Mouse (Mus musculus): Measurements from ENCODE around the gene 1700067K01Rik. TPM values are rescaled to one million over a fixed set of nuclear protein-coding genes. Genes with fewer than 3 reads are reported as not detected.

The 1700067K01Rik gene
- polyA plus RNA-seq, 1 experiment from 2014 or later: 1.2 TPM

DNA sequence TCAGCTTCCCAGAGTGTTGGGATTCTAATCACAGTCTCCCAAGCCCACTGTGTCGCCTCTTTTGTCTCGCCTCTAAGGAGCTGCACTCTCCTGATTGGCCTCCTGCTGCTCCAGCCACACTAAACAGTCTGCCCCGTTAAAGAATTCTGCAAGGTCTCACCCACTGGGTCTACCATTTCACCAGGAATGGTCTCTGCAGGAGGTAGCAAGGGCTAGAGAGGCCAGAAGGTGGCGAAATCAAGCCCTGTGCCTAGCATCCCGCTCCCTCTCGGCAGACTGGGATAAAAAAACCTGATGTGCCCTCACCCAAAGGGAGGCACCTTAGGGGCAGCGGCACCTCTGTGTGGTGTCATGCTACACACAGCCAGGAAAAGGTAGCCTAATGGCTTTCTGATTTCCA, 42.8 kb downstream of the 1700067K01Rik start:
- Histone ChIP-seq H3K4me3 (replicated peaks) (no peak overlapping the region), H3K27me3 (peaks cover 82% of the 10 kb centered on the region), H3K4me1 (peaks cover 23% of the 10 kb centered on the region), H3K4me2 (0 out of 2 replicates have a peak overlapping the region, but pooled peaks have one; percentile 17), H3K9ac (no peak overlapping the region), H3K9me3 (no peaks in the 10 kb centered on the region), H3K36me3 (replicated peaks) (no peaks in the 10 kb centered on the region), H3K27ac (no peak overlapping the region)
- ATAC-seq (ENCODE audit: low FRiP score): no peak
- 5% methylated on average over 7 of the region's 7 CpGs for WGBS

DNA sequence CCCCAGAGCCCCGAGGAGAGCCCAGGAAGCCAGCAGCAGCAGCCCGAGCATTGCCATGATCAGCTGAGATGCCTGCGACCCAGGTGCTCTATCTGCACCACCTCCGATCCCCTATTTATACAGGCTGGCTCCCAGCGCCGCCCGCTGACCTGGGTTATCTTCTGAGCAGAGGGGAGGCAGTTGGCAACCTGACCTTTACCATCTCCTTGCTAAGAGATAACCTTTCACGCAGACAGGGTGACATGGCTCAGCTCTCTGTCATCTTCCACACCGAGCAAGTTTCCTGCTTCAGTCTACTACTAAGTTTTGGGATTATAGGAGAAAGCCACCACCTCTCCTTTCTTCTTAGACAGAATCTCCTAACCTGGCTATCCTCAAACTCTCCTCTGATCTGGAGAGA, 43.6 kb downstream of the 1700067K01Rik start, which contains the start of gene Rln3:
Gene Rln3 (minus strand): TSS at position 101 of the 400 bp plus-strand sequence.
- Histone ChIP-seq H3K4me2 (peak within 1 kb of the TSS; percentile 17), H3K4me1 (peaks cover 23% of the 10 kb centered on the region), H3K27ac (no peak within 1 kb of the TSS), H3K36me3 (replicated peaks) (no peaks in the 10 kb centered on the region), H3K9me3 (no peaks in the 10 kb centered on the region), H3K27me3 (peaks cover 81% of the 10 kb centered on the region), H3K9ac (no peak within 1 kb of the TSS; the same call in 1 of the 2 replicates), H3K4me3 (replicated peaks) (no peak within 1 kb of the TSS)
- WGBS: 4% methylated on average over 9 of the region's 9 CpGs
- no peak for ATAC-seq (ENCODE audit: low FRiP score)

DNA sequence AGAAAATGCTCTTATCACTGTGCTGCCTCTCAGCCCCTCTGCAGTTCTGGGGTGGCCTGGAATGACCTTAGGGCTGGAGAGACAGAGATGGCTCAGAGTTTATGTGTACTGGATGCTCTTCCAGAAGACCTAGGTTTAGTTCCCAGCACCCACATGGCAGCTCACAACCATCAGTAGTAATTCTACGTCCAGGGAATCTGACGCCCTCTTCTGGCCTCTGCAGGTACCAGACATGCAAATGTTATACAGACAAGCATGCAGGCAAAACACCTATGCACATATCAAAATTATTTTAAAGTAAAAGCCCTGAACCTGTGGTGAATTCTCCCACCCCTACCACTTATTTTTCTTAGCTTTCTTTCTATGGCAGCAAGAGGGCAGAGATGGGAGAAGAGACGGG, 45.2 kb downstream of the 1700067K01Rik start:
- H3K27ac ChIP-seq: no peak overlapping the region
- peaks cover 73% of the 10 kb centered on the region for H3K27me3 ChIP-seq
- H3K4me2 ChIP-seq: no peak overlapping the region
- no peaks in the 10 kb centered on the region for H3K9me3 ChIP-seq
- no peak for ATAC-seq (ENCODE audit: low FRiP score)
- WGBS: 92% methylated on average over 3 of the region's 3 CpGs
- H3K9ac ChIP-seq: no peak overlapping the region
- H3K4me3 ChIP-seq (replicated peaks): no peak overlapping the region
- H3K4me1 ChIP-seq: peaks cover 23% of the 10 kb centered on the region
- no peaks in the 10 kb centered on the region for H3K36me3 ChIP-seq (replicated peaks)

DNA sequence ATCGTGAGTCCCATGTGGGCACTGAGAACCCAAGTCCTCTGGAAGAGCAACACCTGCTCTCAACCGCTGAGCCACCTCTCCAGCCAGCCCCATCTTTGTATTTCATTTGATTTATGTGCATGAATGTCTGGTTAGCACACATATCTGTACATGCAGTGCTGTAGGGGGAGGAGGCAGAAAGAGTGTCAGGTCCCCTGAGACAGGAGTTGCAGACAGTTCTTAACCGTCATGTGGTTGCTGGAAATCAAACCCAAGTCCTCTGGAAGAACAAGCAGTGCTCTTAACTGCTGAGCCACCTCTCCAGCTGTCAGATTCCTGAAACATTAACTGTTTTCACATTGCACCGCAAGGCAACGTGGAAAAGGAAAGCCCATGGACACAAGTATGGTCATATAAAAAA, 46.9 kb downstream of the 1700067K01Rik start:
- Histone ChIP-seq H3K27me3 (peaks cover 56% of the 10 kb centered on the region), H3K36me3 (replicated peaks) (no peaks in the 10 kb centered on the region), H3K9me3 (no peaks in the 10 kb centered on the region), H3K27ac (no peak overlapping the region), H3K4me2 (no peak overlapping the region), H3K4me1 (peaks cover 10% of the 10 kb centered on the region), H3K4me3 (replicated peaks) (no peak overlapping the region), H3K9ac (no peak overlapping the region)
- 79% methylated on average over 5 of the region's 5 CpGs for WGBS
- ATAC-seq (ENCODE audit: low FRiP score): no peak

DNA sequence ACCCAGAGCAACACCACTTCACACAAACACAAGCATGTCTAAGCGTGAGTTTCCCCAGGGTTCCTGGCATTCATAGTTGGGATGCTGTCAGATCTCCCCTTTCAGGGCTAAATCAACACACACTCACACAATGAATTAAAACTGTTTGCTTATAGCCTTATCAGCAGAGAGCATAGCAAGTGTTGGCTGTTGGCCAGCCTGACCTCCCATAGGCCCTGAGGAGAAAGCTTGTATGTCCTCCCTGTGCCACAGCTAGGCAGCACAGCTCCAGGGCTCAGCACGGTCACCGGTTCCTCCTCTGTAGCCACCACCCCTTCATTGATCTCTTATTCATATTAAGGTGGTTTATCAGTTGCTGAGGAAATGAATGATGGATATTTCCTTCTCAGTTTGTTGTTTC, 51.4 kb downstream of the 1700067K01Rik start:
- H3K9ac ChIP-seq: no peak overlapping the region
- 82% methylated on average over 3 of the region's 3 CpGs for WGBS
- no peaks in the 10 kb centered on the region for H3K36me3 ChIP-seq (replicated peaks)
- H3K4me2 ChIP-seq: no peak overlapping the region
- H3K27ac ChIP-seq: no peak overlapping the region
- peaks cover 18% of the 10 kb centered on the region; the same call in 1 of the 2 replicates for H3K27me3 ChIP-seq
- no peak for ATAC-seq (ENCODE audit: low FRiP score)
- H3K4me3 ChIP-seq (replicated peaks): no peak overlapping the region
- 0 out of 2 replicates have a peak, but pooled peaks cover 4% of the 10 kb centered on the region for H3K9me3 ChIP-seq
- H3K4me1 ChIP-seq: no peaks in the 10 kb centered on the region

DNA sequence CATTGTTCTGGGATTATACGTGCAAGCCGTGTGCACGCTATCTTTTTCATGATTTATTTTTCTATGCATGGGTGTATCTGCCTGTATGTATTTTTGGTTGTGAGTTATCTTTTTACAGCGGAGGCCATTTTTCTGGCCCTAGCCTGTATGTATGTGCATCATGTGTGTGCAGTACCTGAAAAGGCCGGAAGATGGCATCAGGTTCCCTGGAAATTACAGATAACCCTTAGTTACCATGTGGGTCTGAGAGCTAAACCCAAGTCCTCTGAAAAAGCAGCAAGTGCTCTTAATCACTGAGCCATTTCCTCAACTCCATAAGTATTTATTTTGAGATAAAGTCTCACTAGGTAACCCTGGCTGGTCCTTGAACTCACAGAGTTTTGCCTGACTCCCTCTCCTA, 51.9 kb downstream of the 1700067K01Rik start:
- no peak overlapping the region for H3K27ac ChIP-seq
- H3K27me3 ChIP-seq: peaks cover 16% of the 10 kb centered on the region; the same call in 1 of the 2 replicates
- no peak overlapping the region for H3K4me2 ChIP-seq
- no peak overlapping the region for H3K9ac ChIP-seq
- H3K4me3 ChIP-seq (replicated peaks): no peak overlapping the region
- 96% methylated on average over 5 of the region's 5 CpGs for WGBS
- 0 out of 2 replicates have a peak, but pooled peaks cover 4% of the 10 kb centered on the region for H3K9me3 ChIP-seq
- H3K36me3 ChIP-seq (replicated peaks): no peaks in the 10 kb centered on the region
- no peak for ATAC-seq (ENCODE audit: low FRiP score)
- no peaks in the 10 kb centered on the region for H3K4me1 ChIP-seq

MicroRNAs within 50 kb of the gene (microRNA counts, 519-probe panel; counts per million panel counts)
- not detected for microRNA mmu-miR-1199

Small RNAs within 50 kb of the gene (microRNA-seq; reads per million reads assigned to microRNA genes)
- gene Mir1199 (0.73 reads per million), gene Mir8111 (3.9 reads per million, percentile 13 among the genes with 10 or more reads in this experiment)

Other genes with a start within 250 kb of the 1700067K01Rik start
- gene Adgrl1, start 101.4 kb upstream of the 1700067K01Rik start, polyA plus RNA-seq (2016; fragmentation: Nextera tagmentation; extraction: Ambion mirVana): 30.4 and 31.3 TPM in 2 replicates
- gene Gm10644, start 46.3 kb upstream of the 1700067K01Rik start, polyA plus RNA-seq (2016; fragmentation: Nextera tagmentation; extraction: Ambion mirVana): 0.88 and 0.90 TPM in 2 replicates
- gene Asf1b, start 46.0 kb upstream of the 1700067K01Rik start, polyA plus RNA-seq (2016; fragmentation: Nextera tagmentation; extraction: Ambion mirVana): 59.0 and 61.0 TPM in 2 replicates
- gene Prkaca, start 28.5 kb upstream of the 1700067K01Rik start, polyA plus RNA-seq (2016; fragmentation: Nextera tagmentation; extraction: Ambion mirVana): 181 and 187 TPM in 2 replicates
- gene Samd1, start 3.8 kb upstream of the 1700067K01Rik start, polyA plus RNA-seq (2016; fragmentation: Nextera tagmentation; extraction: Ambion mirVana): 9.9 and 11.4 TPM in 2 replicates
- not detected in 2 replicates for gene 2210011C24Rik, start 10.7 kb downstream of the 1700067K01Rik start, polyA plus RNA-seq (2016; fragmentation: Nextera tagmentation; extraction: Ambion mirVana)
- gene Palm3, start 20.0 kb downstream of the 1700067K01Rik start, polyA plus RNA-seq (2016; fragmentation: Nextera tagmentation; extraction: Ambion mirVana): 3.3 and 4.1 TPM in 2 replicates
- 0.09 and 0.24 TPM in 2 replicates for gene Il27ra, start 41.1 kb downstream of the 1700067K01Rik start, polyA plus RNA-seq (2016; fragmentation: Nextera tagmentation; extraction: Ambion mirVana)
- gene Rln3, start 43.5 kb downstream of the 1700067K01Rik start, polyA plus RNA-seq (2016; fragmentation: Nextera tagmentation; extraction: Ambion mirVana): not detected in 2 replicates
- 2.2 and 2.4 TPM in 2 replicates for gene Gm10643, start 63.6 kb downstream of the 1700067K01Rik start, polyA plus RNA-seq (2016; fragmentation: Nextera tagmentation; extraction: Ambion mirVana)
- 8.4 and 9.2 TPM in 2 replicates for gene Rfx1, start 65.3 kb downstream of the 1700067K01Rik start, polyA plus RNA-seq (2016; fragmentation: Nextera tagmentation; extraction: Ambion mirVana)
- gene Dcaf15, start 103.3 kb downstream of the 1700067K01Rik start, polyA plus RNA-seq (2016; fragmentation: Nextera tagmentation; extraction: Ambion mirVana): 18.7 and 19.4 TPM in 2 replicates
- gene Podnl1, start 124.5 kb downstream of the 1700067K01Rik start, polyA plus RNA-seq (2016; fragmentation: Nextera tagmentation; extraction: Ambion mirVana): 0.32 and 0.36 TPM in 2 replicates
- 17.7 and 20.4 TPM in 2 replicates for gene Cc2d1a, start 146.4 kb downstream of the 1700067K01Rik start, polyA plus RNA-seq (2016; fragmentation: Nextera tagmentation; extraction: Ambion mirVana)
- 2.1 and 2.3 TPM in 2 replicates for gene 4930432K21Rik, start 146.5 kb downstream of the 1700067K01Rik start, polyA plus RNA-seq (2016; fragmentation: Nextera tagmentation; extraction: Ambion mirVana)
- 5.9 and 6.0 TPM in 2 replicates for gene Nanos3, start 183.7 kb downstream of the 1700067K01Rik start, polyA plus RNA-seq (2016; fragmentation: Nextera tagmentation; extraction: Ambion mirVana)
- 47.7 and 53.4 TPM in 2 replicates for gene Zswim4, start 235.6 kb downstream of the 1700067K01Rik start, polyA plus RNA-seq (2016; fragmentation: Nextera tagmentation; extraction: Ambion mirVana)
- 267 and 271 TPM in 2 replicates for gene D8Ertd738e, start 248.2 kb downstream of the 1700067K01Rik start, polyA plus RNA-seq (2016; fragmentation: Nextera tagmentation; extraction: Ambion mirVana)

Measured in forebrain, embryonic 12.5 days (tissue).